Mouse (Mus musculus): ENCODE measurements at regions not wholly inside any gene's neighbourhood (a gene's known extent, or its start where the extent isn't known, plus 50 kb on each side); places are given as distances from the start of the nearest gene placed in this dataset.

DNA sequence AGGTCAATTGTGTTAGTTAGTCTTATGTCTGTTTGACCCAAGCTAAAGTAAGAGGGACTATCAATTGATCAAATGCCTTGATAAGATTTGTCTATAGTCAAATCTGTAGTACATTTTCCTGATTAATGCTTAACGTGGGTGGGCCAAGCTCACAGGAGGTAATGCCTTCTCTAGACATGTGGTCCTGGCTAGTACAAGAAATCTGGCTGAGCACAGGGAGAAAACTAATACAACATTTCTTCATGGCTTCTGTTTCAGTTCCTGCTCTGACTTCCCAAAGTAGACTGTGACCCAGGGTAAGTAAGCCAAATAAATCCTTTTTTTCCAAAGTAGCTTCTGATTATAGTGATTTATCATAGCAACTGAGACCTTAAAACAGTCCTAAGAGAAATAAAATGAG is 96.2 kb upstream of the Zfp648 start:
- TF ChIP-seq E2F4 (IDR thresholded peaks at IDR 0.05; ENCODE audit: insufficient read depth) = no peak
- TF ChIP-seq REST (IDR thresholded peaks at IDR 0.05; ENCODE audit: insufficient read depth, insufficient read length) = no peak
- TF ChIP-seq MYOG (IDR thresholded peaks at IDR 0.05; ENCODE audit: control insufficient read depth in 1 of 3, insufficient read depth in 1 of 3, insufficient read length in 2 of 3, low read depth in 2 of 3) = no peak
- TF ChIP-seq MAX (IDR thresholded peaks at IDR 0.05; ENCODE audit: low read depth) = no peak
- TF ChIP-seq MYOD1 (IDR thresholded peaks at IDR 0.05; ENCODE audit: control insufficient read depth in 1 of 3, insufficient read length in 2 of 3, low read depth in 2 of 3) = no peak
- no peak for TF ChIP-seq POLR2A (IDR thresholded peaks at IDR 0.05; ENCODE audit: insufficient read length, low read depth)
- TF ChIP-seq USF1 (IDR thresholded peaks at IDR 0.05; ENCODE audit: low read depth) = no peak
- TF ChIP-seq CEBPB (IDR thresholded peaks at IDR 0.05; ENCODE audit: insufficient read depth, poor library complexity, severe bottlenecking) = no peak

Data from myocyte (in vitro differentiated cells).